Mouse (Mus musculus) monocyte, adult 5-6 weeks (primary cell): Measurements from ENCODE around the gene Dapk3. TPM values are rescaled to one million over a fixed set of nuclear protein-coding genes. Genes with fewer than 3 reads are reported as not detected.
"Not testable (repeated sequence)": the region's sequence is repeated elsewhere in the genome, so short reads cannot be mapped to it uniquely, and the experiment has no call there.

Experiments
- ATAC-seq: fragments of 153-309, 156-312 bp; replicated peaks from 2 replicates; pipeline ENCODE4 v1.8.0; 2017; ENCODE audit warnings: mild to moderate bottlenecking; ENCODE audit not compliant: low TSS enrichment, insufficient number of reproducible peaks, severe bottlenecking, poor library complexity, low FRiP score
- total RNA-seq: library from RNA; stranded (forward); fragments of 200-1000, 200-491, 200-594 nt; gene quantifications from 3 replicates; pipeline ENCODE4 v1.2.3, GENCODE M21; 2017

Dapk3 gene
- total RNA-seq, 1 experiment from 2014 or later: 37.3 TPM

DNA sequence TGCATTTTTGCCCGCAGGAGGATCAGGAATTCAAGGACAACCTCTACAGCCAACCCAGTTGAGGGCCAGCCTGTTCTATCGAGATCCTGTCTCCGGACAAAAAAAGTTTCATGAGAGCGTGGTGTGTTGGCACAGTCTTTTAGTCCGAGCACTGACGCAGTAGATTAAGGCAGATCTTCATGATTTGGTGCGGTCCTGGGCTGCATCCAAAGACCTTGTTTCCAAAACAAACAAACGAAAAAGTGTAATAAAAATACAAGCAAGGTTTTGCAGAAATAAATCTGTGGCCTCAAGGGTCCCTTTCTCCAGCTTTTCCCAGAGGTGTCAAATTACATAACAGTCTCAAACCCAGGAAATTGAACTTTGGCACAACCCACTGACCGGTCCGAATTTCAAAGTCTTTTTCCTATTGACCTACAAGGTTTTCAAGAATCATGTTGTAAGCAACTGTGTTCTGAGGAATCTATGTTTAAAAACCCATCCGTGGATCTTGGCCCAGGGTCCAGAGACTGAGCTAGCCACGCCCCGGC is 6.8 kb upstream of the Dapk3 start:
- ATAC-seq: no peak

DNA sequence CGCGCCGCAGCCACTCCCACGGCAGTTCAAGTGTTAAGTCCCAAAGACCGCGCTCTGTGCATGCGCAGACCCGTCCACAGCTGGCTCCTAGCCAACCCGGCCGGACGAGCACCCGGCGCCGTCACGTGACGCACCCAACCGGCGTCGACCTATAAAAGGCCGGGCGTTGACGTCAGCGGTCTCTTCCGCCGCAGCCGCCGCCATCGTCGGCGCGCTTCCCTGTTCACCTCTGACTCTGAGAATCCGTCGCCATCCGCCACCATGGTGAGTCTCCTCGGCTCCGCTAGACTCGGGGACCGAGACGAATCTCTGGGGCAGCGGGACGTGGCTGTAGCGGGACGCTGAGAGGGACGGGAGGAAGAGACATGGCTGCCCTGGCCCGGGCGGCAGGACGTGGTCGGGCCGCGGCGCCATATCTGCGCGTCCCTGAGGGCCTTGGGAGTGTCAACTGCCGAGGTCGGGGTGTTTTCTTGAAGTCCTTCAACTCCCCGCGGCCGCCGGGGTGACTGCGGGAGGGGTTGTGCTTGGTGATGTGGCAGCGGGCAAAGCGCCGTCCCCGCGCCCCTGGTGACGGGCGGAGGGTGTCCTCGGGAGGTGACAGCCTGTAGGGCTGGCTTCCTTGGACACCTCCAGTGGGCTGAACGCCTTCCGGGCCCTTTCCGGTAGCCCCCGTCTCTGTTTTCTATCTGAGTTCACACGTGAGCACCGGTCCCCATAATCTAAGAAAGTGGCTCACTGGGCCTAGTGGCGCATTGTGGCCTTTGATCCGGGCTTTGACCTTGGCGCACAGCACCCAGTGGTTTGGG is 6.1 kb upstream of the Dapk3 start, which contains the start of gene Eef2:
Eef2 (plus strand) TSS at position 166 of the 806 bp plus-strand sequence.
- ATAC-seq: peak; percentile 49

DNA sequence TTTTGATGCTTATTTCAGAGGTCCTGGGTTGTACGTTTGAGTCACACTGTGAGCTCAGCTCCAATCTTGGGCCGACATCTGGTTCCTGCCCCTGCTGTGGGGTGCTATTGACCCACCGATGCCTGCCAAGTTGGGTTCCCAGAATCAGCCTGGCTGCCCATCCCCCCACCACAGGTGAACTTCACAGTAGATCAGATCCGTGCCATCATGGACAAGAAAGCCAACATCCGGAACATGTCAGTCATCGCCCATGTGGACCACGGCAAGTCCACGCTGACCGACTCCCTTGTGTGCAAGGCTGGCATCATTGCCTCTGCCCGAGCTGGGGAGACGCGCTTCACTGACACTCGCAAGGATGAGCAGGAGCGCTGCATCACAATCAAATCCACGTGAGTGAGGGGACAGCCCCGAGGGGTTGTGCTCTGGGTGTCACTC is 5.3 kb upstream of the Dapk3 start:
- ATAC-seq: no peak

DNA sequence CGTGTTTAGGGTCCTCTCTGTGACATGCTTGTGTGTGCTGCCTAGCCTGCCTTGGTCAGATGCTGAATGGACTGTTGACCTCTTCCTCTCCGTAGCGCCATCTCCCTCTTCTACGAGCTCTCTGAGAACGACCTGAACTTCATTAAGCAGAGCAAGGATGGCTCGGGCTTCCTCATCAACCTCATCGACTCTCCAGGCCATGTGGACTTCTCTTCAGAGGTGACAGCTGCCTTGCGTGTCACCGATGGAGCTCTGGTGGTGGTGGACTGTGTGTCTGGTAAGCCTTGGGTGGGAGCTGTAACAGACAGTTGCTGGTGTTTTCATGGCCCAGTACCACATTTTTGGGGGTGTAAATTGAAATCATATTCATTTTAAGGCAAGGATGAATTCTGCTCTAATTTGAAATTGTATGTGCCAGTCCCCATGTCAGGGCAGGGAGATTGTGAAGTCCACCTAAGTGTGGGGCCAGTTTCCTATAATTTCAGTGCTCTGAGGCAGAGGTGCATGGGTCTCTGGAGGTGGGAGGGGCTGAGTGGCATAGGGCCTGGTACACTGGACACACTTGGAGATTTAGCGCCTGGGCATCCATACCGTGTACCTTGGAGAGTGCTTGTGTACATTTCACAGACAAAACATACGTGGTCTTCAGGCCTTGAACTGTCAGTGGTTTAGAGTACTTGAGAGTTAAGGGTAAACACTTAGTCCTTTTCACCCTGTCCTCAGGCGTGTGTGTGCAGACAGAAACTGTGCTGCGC is 4.7 kb upstream of the Dapk3 start:
- ATAC-seq: no peak

DNA sequence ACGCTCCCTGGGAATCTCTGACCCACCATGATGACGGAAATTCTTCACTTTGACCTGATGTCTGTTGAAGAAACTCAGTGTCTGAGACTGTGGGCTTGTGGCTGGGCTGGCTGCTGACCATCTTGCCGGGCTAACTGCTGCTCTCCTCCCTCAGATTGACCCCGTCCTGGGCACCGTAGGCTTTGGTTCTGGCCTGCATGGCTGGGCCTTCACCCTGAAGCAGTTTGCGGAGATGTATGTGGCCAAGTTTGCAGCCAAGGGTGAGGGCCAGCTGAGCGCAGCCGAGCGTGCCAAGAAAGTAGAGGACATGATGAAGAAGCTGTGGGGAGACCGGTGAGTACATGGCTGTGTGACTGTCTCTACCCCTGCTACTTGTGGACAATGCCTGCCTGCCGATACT is 3.9 kb upstream of the Dapk3 start:
- no peak for ATAC-seq

DNA sequence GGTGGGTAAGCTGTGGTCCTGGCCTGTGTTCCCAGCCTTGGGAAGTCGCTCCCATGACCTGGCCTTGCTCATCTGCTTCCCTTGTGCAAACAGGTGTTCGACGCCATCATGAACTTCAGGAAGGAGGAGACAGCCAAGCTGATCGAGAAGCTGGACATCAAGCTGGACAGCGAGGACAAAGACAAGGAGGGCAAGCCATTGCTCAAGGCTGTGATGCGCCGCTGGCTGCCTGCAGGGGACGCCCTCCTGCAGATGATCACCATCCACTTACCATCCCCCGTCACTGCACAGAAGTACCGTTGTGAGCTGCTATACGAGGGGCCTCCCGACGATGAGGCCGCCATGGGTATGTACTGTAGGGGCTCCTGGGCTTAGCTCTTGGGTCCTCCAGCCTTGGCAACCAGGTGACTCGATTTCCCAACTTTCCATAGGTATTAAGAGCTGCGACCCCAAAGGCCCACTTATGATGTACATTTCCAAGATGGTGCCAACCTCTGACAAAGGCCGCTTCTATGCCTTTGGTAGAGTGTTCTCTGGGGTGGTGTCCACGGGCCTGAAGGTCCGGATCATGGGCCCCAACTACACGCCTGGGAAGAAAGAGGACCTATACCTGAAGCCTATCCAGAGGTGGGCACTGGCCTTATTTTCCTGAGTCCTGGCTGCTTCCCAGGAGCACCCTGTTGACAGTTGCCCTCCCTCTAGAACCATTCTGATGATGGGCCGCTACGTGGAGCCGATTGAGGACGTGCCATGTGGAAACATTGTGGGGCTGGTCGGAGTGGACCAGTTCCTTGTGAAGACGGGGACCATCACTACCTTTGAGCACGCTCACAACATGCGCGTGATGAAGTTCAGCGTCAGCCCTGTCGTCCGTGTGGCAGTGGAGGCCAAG is 3.1 kb upstream of the Dapk3 start:
- ATAC-seq: no peak

DNA sequence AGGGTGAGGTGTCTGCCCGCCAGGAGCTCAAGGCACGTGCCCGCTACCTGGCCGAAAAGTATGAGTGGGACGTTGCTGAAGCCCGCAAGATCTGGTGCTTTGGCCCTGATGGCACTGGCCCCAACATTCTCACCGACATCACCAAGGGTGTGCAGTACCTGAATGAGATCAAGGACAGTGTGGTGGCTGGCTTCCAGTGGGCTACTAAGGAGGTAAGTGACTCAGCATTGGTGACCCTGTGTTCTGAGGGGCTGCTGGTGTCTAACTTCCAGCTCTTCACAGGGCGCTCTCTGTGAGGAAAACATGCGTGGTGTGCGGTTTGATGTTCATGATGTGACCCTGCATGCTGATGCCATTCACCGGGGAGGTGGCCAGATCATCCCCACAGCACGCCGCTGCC is 1.9 kb upstream of the Dapk3 start:
- ATAC-seq: no peak

DNA sequence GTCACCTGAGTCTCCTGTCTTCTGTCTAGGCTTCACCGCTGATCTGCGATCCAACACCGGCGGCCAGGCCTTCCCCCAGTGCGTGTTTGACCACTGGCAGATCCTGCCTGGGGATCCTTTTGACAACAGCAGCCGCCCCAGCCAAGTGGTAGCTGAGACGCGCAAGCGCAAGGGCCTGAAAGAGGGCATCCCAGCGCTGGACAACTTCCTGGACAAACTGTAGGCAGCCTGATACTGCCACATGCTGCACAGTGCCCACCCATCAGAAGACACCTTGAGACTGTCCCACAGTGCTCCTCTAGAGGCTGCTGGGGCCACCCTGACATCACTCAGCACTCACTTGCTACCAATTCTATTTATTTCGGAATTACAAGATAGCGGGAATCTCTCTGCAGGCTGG is 945 bp upstream of the Dapk3 start:
- not testable (repeated sequence) for ATAC-seq

DNA sequence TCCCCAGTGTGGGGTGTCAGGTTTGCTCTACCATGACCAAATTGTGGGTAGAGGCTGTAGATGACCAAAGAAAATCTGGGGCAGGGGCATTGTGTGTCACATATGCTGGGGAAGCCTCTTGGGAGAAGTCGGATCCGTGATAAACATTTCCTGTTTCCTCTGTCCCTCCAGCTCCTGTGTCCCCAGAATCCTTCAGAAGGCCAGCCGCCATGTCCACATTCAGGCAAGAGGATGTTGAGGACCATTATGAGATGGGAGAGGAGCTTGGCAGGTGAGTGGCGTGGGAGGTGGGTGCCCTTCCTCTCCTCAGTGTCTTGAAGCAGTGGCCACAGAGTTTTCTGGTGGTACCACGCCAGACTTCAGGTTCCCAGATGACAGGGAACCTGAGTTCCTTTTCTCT is 1.0 kb downstream of the Dapk3 start, which contains the start of gene 4930442H23Rik:
4930442H23Rik (minus strand) TSS at position 45 of the 400 bp plus-strand sequence.
- no peak for ATAC-seq

DNA sequence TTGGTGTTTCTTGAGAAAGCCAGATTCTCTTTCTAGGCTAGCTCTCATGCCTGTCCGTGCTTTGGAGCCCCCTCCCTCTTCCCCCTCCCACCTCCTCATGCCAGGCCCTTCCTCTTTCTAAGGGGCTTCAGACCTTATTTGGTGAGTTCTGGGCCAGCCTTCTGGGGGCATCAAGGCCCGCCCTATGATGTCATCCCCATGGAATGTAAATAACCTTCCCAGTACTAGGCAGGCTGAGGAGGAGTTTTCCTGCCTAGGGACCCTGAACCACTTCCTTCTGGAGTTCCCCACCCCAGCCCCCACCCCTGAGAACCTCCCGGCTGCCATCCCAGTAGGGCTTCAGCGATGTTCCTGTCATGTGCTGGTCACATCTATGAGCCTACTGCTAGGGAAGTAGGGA is 2.0 kb downstream of the Dapk3 start:
- ATAC-seq: no peak

DNA sequence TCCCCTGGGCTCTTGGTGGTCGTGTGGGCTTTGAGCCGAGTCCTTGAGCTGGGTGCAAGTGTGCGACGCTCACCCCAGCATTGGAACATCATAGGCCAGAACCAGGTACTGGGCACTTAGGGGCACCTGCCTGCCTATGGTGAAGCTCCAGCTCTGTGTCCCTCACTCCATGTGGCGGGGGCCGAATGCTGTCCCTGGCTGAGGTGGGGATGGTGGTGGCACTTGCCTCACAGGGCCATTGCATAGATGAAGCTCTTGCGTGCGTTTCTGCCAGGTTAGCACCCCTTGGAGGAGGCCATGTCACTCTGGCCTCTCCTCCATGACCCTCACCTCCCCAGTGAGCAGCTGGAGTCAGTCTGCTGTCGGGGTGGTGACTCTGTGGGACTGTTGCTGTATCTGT is 4.4 kb downstream of the Dapk3 start:
- no peak for ATAC-seq

DNA sequence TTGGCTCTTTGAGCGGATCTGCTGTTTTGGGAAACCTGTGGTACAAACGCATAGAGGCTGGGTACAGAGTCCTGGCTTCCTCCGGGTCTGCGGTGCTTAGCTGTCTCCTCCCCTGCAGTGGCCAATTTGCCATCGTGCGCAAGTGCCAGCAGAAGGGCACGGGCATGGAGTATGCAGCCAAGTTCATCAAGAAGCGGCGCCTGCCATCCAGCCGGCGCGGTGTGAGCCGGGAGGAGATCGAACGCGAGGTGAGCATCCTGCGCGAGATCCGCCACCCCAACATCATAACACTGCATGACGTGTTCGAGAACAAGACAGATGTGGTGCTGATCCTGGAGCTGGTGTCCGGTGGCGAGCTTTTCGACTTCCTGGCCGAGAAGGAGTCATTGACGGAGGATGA is 7.0 kb downstream of the Dapk3 start:
- ATAC-seq: no peak

DNA sequence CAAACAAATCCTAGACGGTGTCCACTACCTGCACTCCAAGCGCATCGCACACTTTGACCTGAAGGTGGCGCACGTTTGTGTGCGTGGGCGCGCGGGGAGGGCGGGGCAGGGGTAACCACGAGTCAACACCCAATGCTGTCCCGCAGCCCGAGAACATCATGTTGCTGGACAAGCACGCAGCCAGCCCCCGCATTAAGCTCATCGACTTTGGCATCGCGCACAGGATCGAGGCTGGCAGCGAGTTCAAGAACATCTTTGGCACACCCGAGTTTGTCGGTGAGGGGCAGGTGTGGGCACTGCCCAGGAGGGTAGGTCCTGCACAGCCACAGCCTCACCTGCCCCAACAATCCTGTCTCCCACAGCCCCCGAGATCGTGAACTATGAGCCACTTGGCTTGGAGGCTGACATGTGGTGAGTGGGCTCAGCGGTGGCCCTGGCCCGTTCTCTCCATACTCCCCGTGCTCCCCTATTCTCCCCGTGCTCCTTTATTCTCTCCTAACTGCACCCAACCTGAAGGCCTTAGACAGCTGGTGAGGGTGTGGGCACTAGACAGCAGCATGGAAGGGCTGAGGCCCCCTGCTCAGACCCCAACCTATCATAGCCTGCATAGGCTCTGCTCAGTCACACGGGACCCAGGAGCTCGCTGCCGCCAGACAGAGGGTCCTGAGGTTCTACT is 7.6 kb downstream of the Dapk3 start:
- ATAC-seq: no peak

DNA sequence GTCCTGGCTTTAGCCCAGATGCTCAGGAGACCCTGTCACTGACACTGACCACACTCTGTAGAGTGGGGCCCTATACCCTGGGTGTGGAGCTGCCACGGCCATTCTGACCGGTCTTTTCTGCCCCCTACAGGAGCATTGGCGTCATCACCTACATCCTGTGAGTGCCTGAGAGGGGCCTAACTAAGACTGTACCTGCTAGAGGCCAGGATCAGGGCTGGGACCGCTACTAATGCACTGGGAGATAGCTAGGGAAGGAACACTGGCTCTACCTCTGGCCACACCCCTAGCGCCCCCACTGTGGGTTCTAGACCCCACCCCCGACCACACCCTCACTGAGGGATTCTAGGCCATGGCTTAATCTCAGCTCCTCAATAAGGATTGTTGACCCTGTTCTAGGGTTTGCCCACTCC is 8.1 kb downstream of the Dapk3 start:
- no peak for ATAC-seq

DNA sequence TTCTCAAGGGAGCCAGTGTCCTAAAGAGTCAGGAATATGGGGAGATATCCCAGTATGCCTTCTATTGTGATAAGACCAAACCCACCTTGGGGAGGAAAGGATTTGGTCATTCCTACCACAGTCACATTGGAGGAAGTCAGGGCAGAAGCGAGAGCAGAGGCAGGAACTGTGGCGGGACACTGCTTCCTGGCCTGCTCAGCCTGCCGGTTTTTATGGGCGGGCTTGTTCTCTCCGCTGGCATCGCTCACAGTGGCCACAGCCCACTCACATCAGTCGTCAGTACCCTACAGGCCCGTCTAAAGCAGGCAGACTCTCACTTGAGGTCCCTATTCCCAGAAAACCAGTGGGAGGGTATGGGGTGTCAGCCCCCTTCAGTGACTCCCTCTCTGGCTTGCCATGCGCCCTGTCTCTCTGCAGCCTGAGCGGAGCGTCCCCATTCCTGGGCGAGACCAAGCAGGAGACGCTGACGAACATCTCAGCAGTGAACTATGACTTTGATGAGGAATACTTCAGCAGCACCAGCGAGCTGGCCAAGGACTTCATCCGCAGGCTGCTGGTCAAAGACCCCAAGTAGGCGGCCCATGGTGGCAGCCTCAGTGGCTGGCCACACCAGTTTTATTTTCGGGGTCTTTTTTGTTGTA is 8.7 kb downstream of the Dapk3 start:
- ATAC-seq: 0 out of 2 replicates have a peak, but pooled peaks have one; percentile 1

DNA sequence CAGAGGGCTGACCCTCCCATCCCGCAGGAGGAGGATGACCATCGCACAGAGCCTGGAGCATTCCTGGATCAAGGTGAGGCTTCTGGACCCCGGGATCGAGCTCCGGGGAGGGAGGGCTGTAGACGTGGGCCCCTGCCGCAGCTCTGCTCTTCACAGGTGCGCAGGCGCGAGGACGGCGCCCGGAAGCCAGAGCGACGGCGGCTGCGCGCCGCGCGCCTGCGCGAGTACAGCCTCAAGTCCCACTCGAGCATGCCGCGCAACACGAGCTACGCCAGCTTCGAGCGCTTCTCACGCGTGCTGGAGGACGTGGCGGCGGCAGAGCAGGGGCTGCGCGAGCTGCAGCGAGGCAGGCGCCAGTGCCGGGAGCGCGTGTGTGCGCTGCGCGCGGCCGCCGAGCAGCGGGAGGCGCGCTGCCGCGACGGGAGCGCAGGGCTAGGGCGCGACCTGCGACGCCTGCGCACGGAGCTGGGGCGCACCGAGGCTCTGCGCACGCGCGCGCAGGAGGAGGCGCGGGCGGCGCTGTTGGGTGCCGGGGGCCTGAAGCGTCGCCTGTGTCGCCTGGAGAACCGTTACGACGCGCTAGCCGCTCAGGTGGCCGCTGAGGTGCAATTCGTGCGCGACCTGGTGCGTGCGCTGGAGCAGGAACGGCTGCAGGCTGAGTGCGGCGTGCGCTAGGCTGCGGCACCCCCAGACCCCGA is 9.6 kb downstream of the Dapk3 start:
- 0 out of 2 replicates have a peak, but pooled peaks have one; percentile 2 for ATAC-seq

DNA sequence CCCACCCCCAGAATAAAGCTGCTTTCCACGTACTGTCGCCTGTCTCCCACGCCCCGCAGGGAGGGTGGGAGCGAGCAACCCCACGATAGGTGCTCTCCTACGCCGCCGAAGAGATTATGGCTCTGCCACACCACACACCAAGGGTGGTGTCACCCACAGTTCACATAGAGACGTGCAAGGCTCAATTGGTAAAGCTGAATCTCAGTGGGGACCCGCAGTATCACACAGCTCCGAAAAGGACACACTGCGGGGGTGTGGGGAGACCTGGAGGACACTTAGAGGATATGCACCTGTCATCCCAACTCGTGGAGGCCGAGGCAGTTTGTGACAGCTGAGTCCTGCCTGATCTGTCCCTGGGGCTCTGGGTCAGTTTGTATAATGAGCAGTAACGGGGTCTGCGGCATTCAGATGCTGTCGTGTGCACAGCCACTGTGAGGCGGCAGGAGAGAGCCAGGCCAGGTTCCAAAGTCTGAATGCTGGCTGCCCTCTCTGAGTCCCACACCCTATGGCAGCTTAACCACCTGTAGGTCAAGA is 10.2 kb downstream of the Dapk3 start:
- ATAC-seq: no peak
